Mouse (Mus musculus): ENCODE measurements around the gene Thegl.

GRCm38 (mm10) chr5:76998416-76998815, 17.4 kb upstream of the Thegl start:
- TF ChIP-seq GATA2 (IDR thresholded peaks at IDR 0.05; ENCODE audit: borderline replicate concordance, low read depth, low read length) (no peak), CTCF (IDR thresholded peaks at IDR 0.05; ENCODE audit: low read depth, low read length) (no peak)

Measured in G1E (cell line).